Mouse (Mus musculus) midbrain, embryonic 15.5 days (tissue): ENCODE results near the gene Rtl10. TPM values are rescaled to one million over a fixed set of nuclear protein-coding genes. Genes with fewer than 3 reads are reported as not detected.

ENCODE experiments used
- ATAC-seq: fragments of 200-750 bp; cut with Nextera tagmentation; replicated peaks from 2 replicates; pipeline ENCODE4 v1.8.0; 2017; ENCODE audit warnings: moderate TSS enrichment
- H3K27ac ChIP-seq: fragments of 300-500 bp; sonication (generic); 2 replicates; pipeline ENCODE4 v1.5.1; 2015; ENCODE audit warnings: mild to moderate bottlenecking, inconsistent platforms
- H3K27me3 ChIP-seq: fragments of 300-500 bp; sonication (generic); replicated peaks from 2 replicates; pipeline ENCODE4 v1.6.1; 2015; ENCODE audit warnings: inconsistent platforms
- H3K36me3 ChIP-seq: fragments of 300-500 bp; sonication (generic); replicated peaks from 2 replicates; pipeline ENCODE4 v1.6.1; 2015; ENCODE audit warnings: inconsistent platforms
- H3K4me1 ChIP-seq: fragments of 300-500 bp; sonication (generic); 2 replicates; pipeline ENCODE4 v1.6.1; 2015; ENCODE audit warnings: inconsistent platforms
- H3K4me2 ChIP-seq: fragments of 300-500 bp; sonication (generic); 2 replicates; pipeline ENCODE4 v1.6.1; 2015; ENCODE audit warnings: inconsistent platforms, mild to moderate bottlenecking, moderate library complexity
- H3K4me3 ChIP-seq: fragments of 300-500 bp; sonication (generic); 2 replicates; pipeline ENCODE4 v1.5.1; 2015; ENCODE audit warnings: mild to moderate bottlenecking, inconsistent platforms
- H3K9ac ChIP-seq: fragments of 300-500 bp; sonication (generic); 2 replicates; pipeline ENCODE4 v1.6.1; 2015; ENCODE audit warnings: mild to moderate bottlenecking, inconsistent platforms
- H3K9me3 ChIP-seq: fragments of 300-500 bp; sonication (generic); 2 replicates; pipeline ENCODE4 v1.6.1; 2016; ENCODE audit warnings: inconsistent platforms
- WGBS: fragments of 180-500 bp; shearing (Covaris S2); methylation state at CpG from one replicate; pipeline ENCODE4 v1.1.7; 2015; ENCODE audit warnings: mixed read lengths; 5-methylcytosine and 5-hydroxymethylcytosine counted together
- polyA plus RNA-seq: library from polyadenylated mRNA; unstranded; fragments of >200 nt; fragmentation: Nextera tagmentation; extraction: Ambion mirVana; gene quantifications from 2 replicates; pipeline ENCODE4 v1.2.1, GENCODE M21; 2015

The Rtl10 gene
- polyA plus RNA-seq, result 4.4 and 5.5 TPM in 2 replicates

DNA sequence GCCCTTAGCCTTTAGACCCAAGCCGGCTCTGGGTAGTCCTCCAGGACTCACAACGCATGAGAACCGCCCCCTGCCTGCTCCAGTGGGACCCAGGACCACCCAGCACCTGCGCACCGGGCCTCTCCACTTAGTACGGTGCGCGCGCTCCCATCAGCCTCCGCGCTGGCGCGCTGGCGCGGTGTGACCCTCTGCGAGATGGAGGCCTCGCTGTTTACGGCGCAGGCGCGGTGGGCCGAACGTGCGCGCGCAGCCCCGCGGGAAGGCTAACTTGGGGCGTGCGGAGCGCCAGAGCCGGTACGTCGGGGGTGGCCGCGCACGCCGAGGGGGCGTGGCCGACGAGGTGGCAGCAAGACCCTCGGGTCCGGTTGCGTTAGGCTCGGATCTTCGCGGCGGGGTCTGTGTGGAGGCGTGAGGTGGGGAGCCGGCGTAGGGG lies at the start of gene Rtl10, which contains the start of gene Gnb1l:
Gene Rtl10, plus strand, starts transcription at position 344 of the 433 bp plus-strand sequence.
Gene Gnb1l, plus strand, starts transcription at position 156 of the 433 bp plus-strand sequence.
- H3K4me1 ChIP-seq, result peaks cover 18% of the 10 kb centered on the region
- no peaks in the 10 kb centered on the region for H3K27me3 ChIP-seq
- H3K27ac ChIP-seq, result peak within 1 kb of the TSS; percentile 92
- WGBS, result under 1% methylated on average over 39 of the region's 51 CpGs
- peak within 1 kb of the TSS; percentile 79 for H3K9ac ChIP-seq
- ATAC-seq, result peak; percentile 99
- H3K4me3 ChIP-seq, result peak within 1 kb of the TSS; percentile 79
- H3K36me3 ChIP-seq, result peaks cover 4% of the 10 kb centered on the region; the same call in 1 of the 2 replicates
- peak within 1 kb of the TSS; percentile 78 for H3K4me2 ChIP-seq
- no peaks in the 10 kb centered on the region for H3K9me3 ChIP-seq

DNA sequence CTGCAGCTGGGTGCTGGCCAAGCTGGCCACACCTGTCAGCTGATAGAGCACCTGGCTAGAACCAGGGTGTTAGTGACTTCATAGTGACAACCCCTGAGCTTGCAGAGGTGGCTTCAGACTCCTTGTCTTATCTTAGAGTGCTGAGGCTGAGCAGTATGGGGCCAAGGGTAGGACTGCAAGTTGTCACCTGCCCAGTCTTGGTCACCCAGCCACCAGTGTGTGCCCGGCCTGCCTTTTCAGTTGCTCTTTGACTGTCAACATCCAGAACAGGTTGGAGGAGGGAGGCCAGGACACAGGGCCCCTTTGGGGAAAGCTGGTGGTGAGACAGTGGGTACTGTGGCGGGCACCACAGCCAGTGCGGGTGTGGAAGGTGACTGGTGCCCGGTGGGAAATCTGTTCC lies 49.7 kb upstream of the Rtl10 start:
- WGBS, result 94% methylated on average over 4 of the region's 4 CpGs
- Histone ChIP-seq H3K27me3 (no peaks in the 10 kb centered on the region), H3K9ac (no peak overlapping the region), H3K9me3 (no peaks in the 10 kb centered on the region), H3K4me2 (no peak overlapping the region), H3K4me3 (no peak overlapping the region), H3K27ac (no peak overlapping the region), H3K36me3 (no peaks in the 10 kb centered on the region), H3K4me1 (no peaks in the 10 kb centered on the region)
- no peak for ATAC-seq

DNA sequence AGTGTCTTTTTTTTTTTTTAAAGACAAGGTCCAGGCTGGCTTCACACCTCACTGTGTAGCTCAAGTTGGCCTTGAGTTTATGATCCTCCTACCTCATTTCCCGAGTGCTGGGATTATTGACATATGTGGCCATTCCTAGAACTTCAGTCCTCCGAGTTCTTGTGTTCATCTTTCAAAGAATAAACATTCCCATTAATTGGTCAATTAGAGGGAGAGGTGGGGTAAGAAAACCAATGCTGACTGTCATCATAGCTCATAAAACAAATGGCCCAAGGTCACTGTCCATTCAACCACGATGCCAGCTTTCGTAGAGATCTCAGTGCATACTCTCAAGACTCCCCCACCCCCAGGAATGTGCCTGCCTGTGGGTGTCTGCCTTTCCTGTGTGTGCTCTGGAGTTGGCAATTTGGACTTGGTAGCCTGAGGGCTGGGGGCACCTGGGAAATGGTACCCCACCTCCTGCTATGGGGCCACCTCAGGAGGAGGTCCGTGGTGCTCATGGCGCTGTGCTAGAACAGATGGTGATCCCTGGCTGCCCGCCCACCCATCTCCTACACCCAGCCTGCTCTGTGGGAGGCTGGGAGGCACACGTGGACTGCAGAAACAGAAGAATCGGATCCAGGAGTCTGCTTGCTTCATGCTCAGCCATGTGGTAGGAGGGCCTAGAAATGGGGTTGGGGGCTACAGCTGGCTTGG lies 47.1 kb upstream of the Rtl10 start:
- 70% methylated on average over 9 of the region's 9 CpGs for WGBS

DNA sequence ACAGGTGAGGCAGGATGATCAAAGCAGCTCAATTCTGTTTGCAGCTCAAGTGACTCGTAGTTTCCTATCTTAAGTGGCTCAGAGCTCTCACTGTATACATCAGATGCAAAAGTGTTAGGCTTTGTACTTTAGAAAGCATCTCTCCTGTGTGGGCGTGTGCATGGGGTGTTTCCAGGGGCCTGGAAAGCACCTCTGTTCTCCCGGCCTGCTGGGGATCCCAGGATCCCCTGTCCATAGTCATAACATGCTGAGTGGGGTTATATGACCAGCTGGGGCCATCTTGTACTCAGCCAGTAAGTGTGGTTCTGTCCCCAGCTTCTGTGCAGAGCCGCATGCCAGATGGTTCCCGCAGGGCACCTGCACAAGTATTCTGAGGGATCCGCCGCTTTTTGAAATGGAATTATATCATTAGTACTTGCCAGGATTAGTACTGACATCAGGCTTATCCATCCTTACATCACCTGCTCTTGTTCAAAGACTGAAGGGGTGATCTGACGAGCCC lies 46.3 kb upstream of the Rtl10 start:
- Histone ChIP-seq H3K27me3 (no peaks in the 10 kb centered on the region), H3K27ac (no peak overlapping the region), H3K4me1 (no peaks in the 10 kb centered on the region), H3K4me2 (no peak overlapping the region), H3K4me3 (no peak overlapping the region), H3K9me3 (no peaks in the 10 kb centered on the region), H3K36me3 (no peaks in the 10 kb centered on the region), H3K9ac (no peak overlapping the region)
- ATAC-seq, result no peak
- 68% methylated on average over 8 of the region's 8 CpGs for WGBS

More for the DNA sequence above, 47.1 kb upstream of the Rtl10 start:
- H3K9me3 ChIP-seq, result no peaks in the 10 kb centered on the region
- H3K9ac ChIP-seq, result no peak overlapping the region
- no peak overlapping the region for H3K27ac ChIP-seq
- no peaks in the 10 kb centered on the region for H3K27me3 ChIP-seq
- ATAC-seq, result no peak
- H3K4me2 ChIP-seq, result no peak overlapping the region
- H3K36me3 ChIP-seq, result no peaks in the 10 kb centered on the region
- no peaks in the 10 kb centered on the region for H3K4me1 ChIP-seq
- H3K4me3 ChIP-seq, result no peak overlapping the region

DNA sequence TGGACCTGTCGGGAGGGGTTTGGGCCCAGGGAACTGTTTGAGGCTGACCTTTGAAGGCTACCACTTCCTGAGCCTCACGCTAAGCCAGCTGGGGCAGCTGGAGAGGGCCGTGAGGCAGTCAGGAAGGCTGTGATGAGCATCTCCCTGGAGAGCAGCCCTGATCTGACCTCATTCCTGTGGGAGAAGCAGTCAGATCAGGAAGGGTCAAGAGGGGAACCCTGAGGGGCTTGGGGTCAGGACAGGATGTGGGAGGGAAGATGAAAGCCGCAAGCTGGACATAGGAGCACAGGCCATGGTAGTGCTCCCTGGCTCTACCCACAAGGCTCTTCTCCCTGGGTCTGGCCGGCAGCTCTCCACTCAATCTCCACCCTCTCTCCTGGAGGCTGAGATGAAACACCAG lies 44.9 kb upstream of the Rtl10 start:
- WGBS, result 56% methylated on average over 5 of the region's 5 CpGs
- no peaks in the 10 kb centered on the region for H3K9me3 ChIP-seq

DNA sequence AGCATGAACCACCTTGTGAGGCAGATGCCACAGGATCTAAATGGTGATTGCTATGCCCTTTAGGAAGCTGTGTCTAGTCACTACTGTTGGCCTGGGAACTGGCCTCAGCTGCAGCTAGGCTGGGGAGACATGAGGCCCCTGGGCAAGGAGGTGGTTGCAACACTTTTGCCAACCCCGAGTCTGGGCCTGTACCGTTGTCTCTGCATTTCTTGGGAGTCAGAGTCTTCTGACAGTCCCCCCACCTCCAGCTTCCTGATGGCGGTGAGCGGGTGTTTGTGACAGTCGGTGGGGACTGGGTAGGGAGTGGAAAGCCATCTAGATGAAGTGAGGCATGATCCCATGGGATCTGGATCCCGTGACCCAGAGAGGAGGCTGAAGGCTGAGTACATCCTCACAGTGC lies 43.3 kb upstream of the Rtl10 start:
- H3K9ac ChIP-seq, result no peak overlapping the region
- H3K9me3 ChIP-seq, result no peaks in the 10 kb centered on the region
- no peak overlapping the region for H3K4me2 ChIP-seq
- no peaks in the 10 kb centered on the region for H3K36me3 ChIP-seq
- H3K27me3 ChIP-seq, result no peaks in the 10 kb centered on the region
- no peak overlapping the region for H3K27ac ChIP-seq
- WGBS, result 89% methylated on average over 6 of the region's 6 CpGs
- no peak overlapping the region for H3K4me3 ChIP-seq
- peaks cover 15% of the 10 kb centered on the region for H3K4me1 ChIP-seq
- ATAC-seq, result no peak

More for the DNA sequence above, 44.9 kb upstream of the Rtl10 start:
- Histone ChIP-seq H3K4me2 (no peak overlapping the region), H3K4me3 (no peak overlapping the region), H3K27me3 (no peaks in the 10 kb centered on the region), H3K9ac (no peak overlapping the region), H3K27ac (no peak overlapping the region), H3K4me1 (peaks cover 1% of the 10 kb centered on the region; the same call in 1 of the 2 replicates), H3K36me3 (no peaks in the 10 kb centered on the region)
- ATAC-seq, result no peak

DNA sequence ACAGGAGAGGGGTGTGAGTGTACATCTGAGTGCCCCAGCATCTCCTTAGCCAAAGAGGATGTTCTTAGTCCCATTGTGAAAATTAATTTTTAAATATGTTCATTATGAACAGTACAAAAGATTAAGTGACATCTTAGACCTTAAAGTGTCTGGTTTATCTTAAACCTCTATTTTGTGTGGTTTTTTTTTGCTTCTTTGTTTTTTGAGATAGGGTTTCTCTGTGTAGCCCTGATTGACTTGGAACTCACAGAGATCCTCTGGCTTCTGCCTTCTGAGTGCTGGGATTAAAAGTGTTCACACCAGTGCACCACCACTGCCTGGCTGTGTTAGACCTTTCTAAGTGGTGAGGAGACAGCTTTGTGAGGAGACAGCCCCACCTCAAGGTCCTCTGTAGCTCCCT lies 40.0 kb upstream of the Rtl10 start:
- H3K27ac ChIP-seq, result no peak overlapping the region
- no peaks in the 10 kb centered on the region for H3K27me3 ChIP-seq
- no peak overlapping the region for H3K4me3 ChIP-seq
- no peak overlapping the region for H3K4me2 ChIP-seq
- no peak for ATAC-seq
- peaks cover 15% of the 10 kb centered on the region for H3K4me1 ChIP-seq
- H3K9ac ChIP-seq, result no peak overlapping the region
- no peaks in the 10 kb centered on the region for H3K9me3 ChIP-seq
- H3K36me3 ChIP-seq, result no peaks in the 10 kb centered on the region

DNA sequence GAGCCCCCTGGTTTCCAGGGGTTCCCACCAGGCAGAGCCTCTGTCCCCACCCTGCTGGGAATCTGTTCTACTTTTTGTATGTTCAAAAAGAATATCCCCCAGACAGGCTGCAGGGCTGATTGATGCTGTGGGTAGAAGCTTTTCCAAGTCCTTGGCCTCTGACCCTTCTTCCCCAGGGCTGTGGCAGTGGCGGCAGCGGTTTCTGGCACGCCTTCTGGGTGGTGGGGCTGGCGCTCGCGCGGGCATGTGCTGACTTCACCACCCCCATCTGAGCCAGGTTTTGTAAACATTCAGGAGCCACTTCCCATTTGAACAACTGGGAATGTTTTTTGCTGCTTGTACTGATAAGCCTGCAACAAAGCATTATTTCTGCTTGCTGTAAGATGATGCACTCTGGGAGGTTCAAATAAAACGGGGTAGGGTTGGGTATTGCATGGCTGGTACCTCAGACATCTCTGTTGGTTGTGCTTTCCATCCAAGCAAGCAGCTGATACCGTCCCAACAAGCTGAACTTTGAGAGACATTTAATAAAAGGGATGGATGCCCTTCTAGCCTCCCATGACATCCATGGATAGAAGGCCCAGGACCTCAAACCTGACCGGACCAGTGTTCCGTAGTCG lies 39.3 kb upstream of the Rtl10 start:
- no peaks in the 10 kb centered on the region for H3K27me3 ChIP-seq
- H3K4me1 ChIP-seq, result peaks cover 15% of the 10 kb centered on the region
- 6% methylated on average over 12 of the region's 12 CpGs for WGBS
- H3K4me2 ChIP-seq, result peak overlapping the region; percentile 42
- H3K36me3 ChIP-seq, result no peaks in the 10 kb centered on the region
- H3K27ac ChIP-seq, result peak overlapping the region; percentile 60
- peak overlapping the region; percentile 18; the same call in 1 of the 2 replicates for H3K9ac ChIP-seq
- ATAC-seq, result peak; percentile 55
- H3K9me3 ChIP-seq, result no peaks in the 10 kb centered on the region
- H3K4me3 ChIP-seq, result peak overlapping the region; percentile 26

DNA sequence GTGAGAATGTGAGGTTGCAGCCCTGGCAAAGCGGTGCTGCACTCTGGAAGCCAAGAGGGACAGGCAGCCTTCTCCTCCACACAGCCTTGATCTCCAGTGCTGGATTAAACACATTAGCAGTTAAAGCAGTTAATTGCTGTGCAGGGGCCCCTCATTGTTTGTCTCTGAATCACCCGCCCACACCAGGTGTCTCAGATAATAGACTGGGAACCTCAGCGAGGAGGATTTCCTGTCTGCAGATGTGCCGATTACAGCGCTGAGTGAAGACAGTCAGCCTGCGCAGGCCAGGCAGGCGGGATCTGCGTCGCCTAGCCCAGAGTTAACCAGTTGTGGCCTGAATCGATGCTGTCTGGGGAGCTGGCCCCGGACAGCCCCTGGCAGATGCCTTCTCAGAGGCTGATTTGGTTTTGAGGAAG lies 38.7 kb upstream of the Rtl10 start:
- peak; percentile 90 for ATAC-seq
- H3K4me1 ChIP-seq, result peaks cover 15% of the 10 kb centered on the region
- H3K9me3 ChIP-seq, result no peaks in the 10 kb centered on the region
- peak overlapping the region; percentile 60 for H3K27ac ChIP-seq
- H3K4me3 ChIP-seq, result peak overlapping the region; percentile 26
- peak overlapping the region; percentile 18; the same call in 1 of the 2 replicates for H3K9ac ChIP-seq
- no peaks in the 10 kb centered on the region for H3K27me3 ChIP-seq
- H3K4me2 ChIP-seq, result peak overlapping the region; percentile 42
- H3K36me3 ChIP-seq, result no peaks in the 10 kb centered on the region
- 1% methylated on average over 11 of the region's 11 CpGs for WGBS

DNA sequence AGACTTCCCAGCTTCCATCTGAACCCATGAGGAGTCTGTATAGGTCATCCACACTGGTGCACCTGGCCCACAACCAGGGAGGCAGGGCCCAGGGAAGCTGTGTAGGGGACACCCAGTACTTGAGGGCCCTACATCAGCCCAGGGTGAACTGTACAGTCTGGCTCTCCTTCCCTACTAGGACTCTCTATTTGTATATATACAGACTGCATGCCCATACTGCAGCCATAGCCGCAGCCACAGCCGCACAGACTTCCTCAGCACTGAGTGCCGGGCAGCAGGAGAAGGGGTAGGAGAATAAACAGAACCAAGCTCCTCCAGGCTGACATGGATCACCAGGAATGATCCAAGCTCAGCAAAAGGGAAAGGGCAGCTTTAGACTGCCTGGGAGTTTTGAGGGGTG lies 37.9 kb upstream of the Rtl10 start:
- H3K9me3 ChIP-seq, result no peaks in the 10 kb centered on the region
- 0 out of 2 replicates have a peak, but pooled peaks have one; percentile 7 for ATAC-seq
- no peak overlapping the region for H3K27ac ChIP-seq
- WGBS, result 92% methylated on average over 3 of the region's 3 CpGs
- H3K27me3 ChIP-seq, result no peaks in the 10 kb centered on the region
- no peak overlapping the region for H3K4me2 ChIP-seq
- H3K4me1 ChIP-seq, result peaks cover 15% of the 10 kb centered on the region
- no peak overlapping the region for H3K9ac ChIP-seq
- no peak overlapping the region for H3K4me3 ChIP-seq
- H3K36me3 ChIP-seq, result no peaks in the 10 kb centered on the region

DNA sequence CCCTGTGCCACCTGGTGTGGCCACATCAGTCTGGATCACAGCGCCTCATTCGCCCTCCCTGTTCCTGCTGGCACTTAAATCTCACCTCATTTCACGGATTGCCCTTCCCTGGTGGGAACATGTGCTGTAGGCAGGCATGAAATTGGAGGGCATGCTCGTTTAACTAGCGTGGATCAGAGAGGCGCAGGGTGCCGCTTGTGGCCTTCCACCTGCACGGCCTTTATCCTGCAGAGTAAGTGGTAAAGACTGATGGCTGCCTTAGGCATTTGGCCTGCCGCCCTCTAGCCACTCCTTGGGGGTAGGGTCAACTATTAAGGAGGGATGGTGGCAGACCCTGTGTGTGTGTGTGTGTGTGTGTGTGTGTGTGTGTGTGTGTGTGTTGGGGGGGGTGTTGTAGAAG lies 36.7 kb upstream of the Rtl10 start:
- Histone ChIP-seq H3K4me2 (no peak overlapping the region), H3K27me3 (no peaks in the 10 kb centered on the region), H3K4me1 (peaks cover 15% of the 10 kb centered on the region), H3K9ac (no peak overlapping the region), H3K36me3 (no peaks in the 10 kb centered on the region), H3K4me3 (no peak overlapping the region), H3K9me3 (no peaks in the 10 kb centered on the region), H3K27ac (no peak overlapping the region)
- ATAC-seq, result no peak
- WGBS, result 40% methylated on average over 9 of the region's 9 CpGs

DNA sequence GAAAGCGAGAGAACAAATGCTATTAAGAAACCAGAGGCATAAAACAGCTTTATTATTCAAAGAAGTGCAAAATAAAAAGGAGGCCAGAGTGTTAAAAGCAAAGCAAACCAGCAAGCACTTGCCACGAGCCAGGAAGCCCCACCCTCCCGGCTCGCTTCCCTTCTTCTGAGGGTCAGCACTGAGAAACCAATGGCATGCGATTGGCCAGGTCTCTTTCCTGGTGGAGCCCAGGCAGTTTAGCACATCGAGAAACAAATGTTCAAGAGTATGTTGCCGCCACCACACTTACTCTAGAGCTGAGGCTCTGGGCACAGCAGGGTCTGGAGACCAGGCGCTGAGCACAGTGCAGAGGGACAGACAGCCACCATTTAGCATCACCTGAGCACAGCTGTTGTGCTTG lies 36.1 kb upstream of the Rtl10 start:
- Histone ChIP-seq H3K27me3 (no peaks in the 10 kb centered on the region), H3K4me2 (no peak overlapping the region), H3K9ac (no peak overlapping the region), H3K9me3 (no peaks in the 10 kb centered on the region), H3K36me3 (no peaks in the 10 kb centered on the region), H3K4me1 (peaks cover 15% of the 10 kb centered on the region), H3K4me3 (no peak overlapping the region), H3K27ac (no peak overlapping the region)
- no peak for ATAC-seq
- 53% methylated on average over 8 of the region's 8 CpGs for WGBS
